In the genomic region with DNA sequence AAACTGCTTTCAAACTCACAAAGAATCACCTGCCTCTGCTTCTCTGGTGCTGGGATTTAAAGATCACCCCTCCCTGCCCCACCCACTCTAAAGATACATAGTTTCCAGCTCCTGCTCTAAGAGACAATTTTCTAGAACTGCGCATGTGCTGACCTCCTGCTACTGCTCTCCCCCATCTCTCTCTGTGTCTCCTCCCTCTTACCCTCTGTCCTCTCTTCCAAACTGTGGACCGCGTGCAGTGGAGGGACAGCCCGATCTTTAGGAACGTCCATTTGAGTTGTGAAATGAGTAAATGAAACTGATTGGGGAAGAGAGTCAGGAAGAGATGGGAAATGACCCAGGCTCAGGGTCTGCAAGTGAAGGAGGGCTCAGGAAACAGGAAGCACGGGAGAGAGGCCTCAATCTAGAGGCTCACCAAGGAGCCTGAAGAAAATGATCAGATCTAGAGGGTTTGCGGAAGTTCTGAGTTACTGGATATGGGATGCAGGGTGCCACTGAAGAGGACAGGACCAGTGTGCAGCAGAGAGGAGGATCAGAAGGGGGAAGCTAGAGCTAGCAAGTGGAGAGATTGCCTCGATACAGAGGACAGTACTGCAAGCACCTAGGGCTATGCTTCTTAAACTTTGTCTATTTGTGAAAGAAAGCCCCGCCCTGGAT, we compare ENCODE assay signal across 9 mouse cellular contexts. TPM values are rescaled to one million over a fixed set of nuclear protein-coding genes. Genes with fewer than 3 reads are reported as not detected.
DNase-seq lines count a peak whose midpoint lies in the region; ATAC-seq lines count a peak whose summit lies in the region.
"Had no signal": no experiment of that assay in that cellular context is flagged by ENCODE, and none has a peak within 500 bp of the region (broad histone marks: within the 10 kb centered on the region; RNA-seq: fewer than 3 reads in every experiment).

No protein-coding gene starts in this region.

- no peaks in the 10 kb centered on the region for H3K36me3 ChIP-seq in midbrain, embryonic 14.5 days (ENCODE audit: control insufficient read depth, insufficient read depth, low read length)
- H3K36me3 ChIP-seq in midbrain, embryonic 16.5 days (ENCODE audit: control insufficient read depth, insufficient read depth, low read length), result no peaks in the 10 kb centered on the region
- no peaks in the 10 kb centered on the region for H3K36me3 ChIP-seq in limb, embryonic 10.5 days
- no peaks in the 10 kb centered on the region for H3K36me3 ChIP-seq in neural tube, embryonic 15.5 days

- no peak overlapping the region; the same call in 1 of the 2 replicates for H3K9ac ChIP-seq in midbrain, embryonic 14.5 days (replicated peaks; ENCODE audit: low read length)
- H3K9ac ChIP-seq in midbrain, embryonic 16.5 days (ENCODE audit: low read depth, low read length), result no peak overlapping the region
- no peak overlapping the region for H3K9ac ChIP-seq in neural tube, embryonic 15.5 days (replicated peaks)

- no peaks in the 10 kb centered on the region for H3K9me3 ChIP-seq in midbrain, embryonic 14.5 days (ENCODE audit: control insufficient read depth, low read length)
- H3K9me3 ChIP-seq in midbrain, embryonic 16.5 days (replicated peaks; ENCODE audit: control insufficient read depth, low read length, poor library complexity, severe bottlenecking), result no peaks in the 10 kb centered on the region
- H3K9me3 ChIP-seq in limb, embryonic 10.5 days (replicated peaks), result no peaks in the 10 kb centered on the region
- H3K9me3 ChIP-seq in neural tube, embryonic 15.5 days (replicated peaks), result no peaks in the 10 kb centered on the region

- no peak overlapping the region for H3K27ac ChIP-seq in midbrain, embryonic 14.5 days (replicated peaks; ENCODE audit: low read depth, low read length)
- H3K27ac ChIP-seq in midbrain, embryonic 16.5 days (ENCODE audit: low read length), result no peak overlapping the region
- peak overlapping the region; percentile 2; the same call in 1 of the 2 replicates for H3K27ac ChIP-seq in limb, embryonic 10.5 days
- no peak overlapping the region for H3K27ac ChIP-seq in neural tube, embryonic 15.5 days (replicated peaks)

- WGBS in midbrain, embryonic 14.5 days, result 73% methylated on average over 9 of the region's 9 CpGs
- WGBS in midbrain, embryonic 16.5 days, result 68% methylated on average over 9 of the region's 9 CpGs
- WGBS in limb, embryonic 10.5 days, result 69% methylated on average over 9 of the region's 9 CpGs
- 74% methylated on average over 9 of the region's 9 CpGs for WGBS in neural tube, embryonic 15.5 days

- H3K4me3 ChIP-seq in midbrain, embryonic 14.5 days (replicated peaks; ENCODE audit: low read depth, low read length), result no peak overlapping the region
- no peak overlapping the region for H3K4me3 ChIP-seq in midbrain, embryonic 16.5 days (ENCODE audit: low read depth, low read length)
- no peak overlapping the region for H3K4me3 ChIP-seq in limb, embryonic 10.5 days
- no peak overlapping the region for H3K4me3 ChIP-seq in neural tube, embryonic 15.5 days (replicated peaks)

- ATAC-seq in midbrain, embryonic 14.5 days (ENCODE audit: low FRiP score, low TSS enrichment), result no peak
- no peak for ATAC-seq in midbrain, embryonic 16.5 days
- ATAC-seq in neural tube, embryonic 15.5 days (ENCODE audit: low FRiP score), result no peak

- H3K27me3 ChIP-seq in midbrain, embryonic 14.5 days (ENCODE audit: control insufficient read depth, insufficient read depth, low read length), result 0 out of 2 replicates have a peak, but pooled peaks cover 10% of the 10 kb centered on the region
- H3K27me3 ChIP-seq in midbrain, embryonic 16.5 days (ENCODE audit: control insufficient read depth, insufficient read depth, low read depth, low read length), result no peaks in the 10 kb centered on the region
- peaks cover 19% of the 10 kb centered on the region for H3K27me3 ChIP-seq in limb, embryonic 10.5 days (ENCODE audit: low read depth, poor library complexity, severe bottlenecking)
- H3K27me3 ChIP-seq in neural tube, embryonic 15.5 days (replicated peaks), result no peaks in the 10 kb centered on the region

- no peak for DNase-seq in midbrain, embryonic 14.5 days
- peak; percentile 64 for DNase-seq in c-Kit-positive CD71-positive TER-119-positive erythroid progenitor cells, embryonic 14.5 days (ENCODE audit: low spot score)
- no peak for DNase-seq in limb, embryonic 10.5 days (ENCODE audit: low spot score)
- no peak for DNase-seq in gastrocnemius, adult 8-10 months (ENCODE audit: low spot score in 2 of 2)
- no peak for DNase-seq in embryo, embryonic 9.5 days (ENCODE audit: extremely low spot score)
- no peak for DNase-seq in cerebellum, adult 8-10 months
- DNase-seq: layer of hippocampus, adult 9-11 months had no signal

- H3K4me1 ChIP-seq in midbrain, embryonic 14.5 days (ENCODE audit: control insufficient read depth, insufficient read depth, low read length), result peaks cover 11% of the 10 kb centered on the region; the same call in 1 of the 2 replicates
- H3K4me1 ChIP-seq in midbrain, embryonic 16.5 days (ENCODE audit: control insufficient read depth, insufficient read depth, low read length), result peaks cover 9% of the 10 kb centered on the region
- H3K4me1 ChIP-seq in limb, embryonic 10.5 days, result peaks cover 41% of the 10 kb centered on the region
- peaks cover 36% of the 10 kb centered on the region for H3K4me1 ChIP-seq in neural tube, embryonic 15.5 days

- peak overlapping the region; percentile 98 for H3K4me2 ChIP-seq in midbrain, embryonic 14.5 days (ENCODE audit: low read length)
- no peak overlapping the region for H3K4me2 ChIP-seq in midbrain, embryonic 16.5 days (ENCODE audit: low read length)
- peak overlapping the region; percentile 97 for H3K4me2 ChIP-seq in neural tube, embryonic 15.5 days

RNA-seq across cellular contexts. Expression of a gene that starts 2.5 kb away (rescaled TPM):
- polyA plus RNA-seq in midbrain, embryonic 14.5 days (2014; fragmentation: Nextera tagmentation; extraction: Ambion mirVana), result 27.0 and 31.8 TPM in 2 replicates
- 26.6 and 32.1 TPM in 2 replicates for polyA plus RNA-seq in midbrain, embryonic 16.5 days (2015; fragmentation: Nextera tagmentation; extraction: Ambion mirVana)
- 30.1 and 44.7 TPM in 2 replicates for polyA plus RNA-seq in limb, embryonic 10.5 days (2016; fragmentation: Nextera tagmentation; extraction: Ambion mirVana)
- polyA plus RNA-seq in neural tube, embryonic 15.5 days (2015; fragmentation: Nextera tagmentation; extraction: Ambion mirVana), result 42.3 and 51.4 TPM in 2 replicates
- 1 to 10 TPM in 2 of 4 experiments, under 1 TPM in 2; 0.58 to 1.8 (median 1.1) TPM for total RNA-seq in gastrocnemius, adult 8-10 months (2022)

RNA-seq across cellular contexts. Expression of a gene that starts 23.6 kb away (rescaled TPM):
- polyA plus RNA-seq in midbrain, embryonic 14.5 days (2014; fragmentation: Nextera tagmentation; extraction: Ambion mirVana), result not detected in 2 replicates
- polyA plus RNA-seq in midbrain, embryonic 16.5 days (2015; fragmentation: Nextera tagmentation; extraction: Ambion mirVana), result not detected in 2 replicates
- not detected in 2 replicates for polyA plus RNA-seq in limb, embryonic 10.5 days (2016; fragmentation: Nextera tagmentation; extraction: Ambion mirVana)
- not detected in 2 replicates for polyA plus RNA-seq in neural tube, embryonic 15.5 days (2015; fragmentation: Nextera tagmentation; extraction: Ambion mirVana)
- total RNA-seq in gastrocnemius, adult 8-10 months (2022), result not detected

RNA-seq across cellular contexts. Expression of a gene that starts 44.6 kb away (rescaled TPM):
- 317 and 327 TPM in 2 replicates for polyA plus RNA-seq in midbrain, embryonic 14.5 days (2014; fragmentation: Nextera tagmentation; extraction: Ambion mirVana)
- 340 and 348 TPM in 2 replicates for polyA plus RNA-seq in midbrain, embryonic 16.5 days (2015; fragmentation: Nextera tagmentation; extraction: Ambion mirVana)
- polyA plus RNA-seq in limb, embryonic 10.5 days (2016; fragmentation: Nextera tagmentation; extraction: Ambion mirVana), result 215 and 217 TPM in 2 replicates
- polyA plus RNA-seq in neural tube, embryonic 15.5 days (2015; fragmentation: Nextera tagmentation; extraction: Ambion mirVana), result 342 and 381 TPM in 2 replicates
- total RNA-seq in gastrocnemius, adult 8-10 months (2022), result 10 to 100 TPM; 41.3 to 51.1 (median 46.3) TPM
